Mouse (Mus musculus): Measurements from ENCODE around the gene Egfl7.

DNA sequence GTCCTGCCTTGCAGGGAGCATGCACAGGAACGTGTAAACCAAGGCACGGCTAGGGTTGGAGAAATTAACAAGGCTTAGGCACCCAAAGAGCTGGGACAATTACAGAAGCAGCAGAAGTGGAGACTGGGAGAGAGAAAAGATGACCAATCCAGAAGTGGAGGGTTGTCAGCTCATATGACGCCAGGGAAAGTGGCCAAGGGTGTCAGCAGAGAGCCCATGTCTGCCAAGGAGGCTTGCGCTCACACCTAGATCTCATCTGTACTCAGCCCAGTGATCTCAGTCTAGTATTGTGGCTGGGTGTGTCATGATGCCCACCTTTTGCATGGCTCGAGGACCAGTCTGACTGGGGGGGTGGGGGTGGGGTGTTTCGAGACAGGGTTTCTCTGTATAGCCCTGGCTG is 5.9 kb downstream of the Egfl7 start:
- TF ChIP-seq CTCF (IDR thresholded peaks at IDR 0.05; ENCODE audit: borderline replicate concordance, insufficient read depth, low read length) = no peak
- no peak for TF ChIP-seq POLR2A (IDR thresholded peaks at IDR 0.05; ENCODE audit: low read depth, low read length)
